Mouse (Mus musculus): Measurements from ENCODE around the gene Galnt2. TPM values are rescaled to one million over a fixed set of nuclear protein-coding genes. Genes with fewer than 3 reads are reported as not detected.

The Galnt2 gene
- 63.2 and 63.7 TPM in 2 replicates for polyA plus RNA-seq (2015; fragmentation: Nextera tagmentation; extraction: Ambion mirVana)

DNA sequence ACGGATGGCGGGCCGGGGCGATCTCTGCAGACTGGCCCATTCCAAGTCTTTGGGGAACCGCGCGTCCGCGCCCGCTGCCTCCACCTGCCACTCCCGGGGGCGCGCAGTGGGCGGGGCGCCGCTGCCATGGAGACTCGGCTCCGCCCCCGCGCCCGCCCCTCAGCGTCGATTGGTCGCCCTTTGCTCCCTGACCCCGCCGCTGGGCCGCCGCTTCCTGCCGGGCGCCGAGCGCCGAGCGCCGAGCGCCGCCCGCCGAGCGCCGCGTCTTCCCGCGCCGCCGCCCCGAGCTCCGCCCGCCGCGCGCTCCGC is at the start of gene Galnt2:
TSS of gene Galnt2 (plus strand) at position 216 of the 309 bp plus-strand sequence.
- H3K4me1 ChIP-seq (replicated peaks): peaks cover 40% of the 10 kb centered on the region
- WGBS: under 1% methylated on average over 31 of the region's 53 CpGs
- H3K27ac ChIP-seq (replicated peaks): peak within 1 kb of the TSS; percentile 80
- no peaks in the 10 kb centered on the region for H3K9me3 ChIP-seq
- H3K4me2 ChIP-seq: peak within 1 kb of the TSS; percentile 80
- no peaks in the 10 kb centered on the region for H3K27me3 ChIP-seq
- no peaks in the 10 kb centered on the region for H3K36me3 ChIP-seq
- H3K4me3 ChIP-seq: peak within 1 kb of the TSS; percentile 83
- peak; percentile 89 for ATAC-seq (ENCODE audit: low FRiP score, low read depth)
- peak within 1 kb of the TSS; percentile 79 for H3K9ac ChIP-seq

DNA sequence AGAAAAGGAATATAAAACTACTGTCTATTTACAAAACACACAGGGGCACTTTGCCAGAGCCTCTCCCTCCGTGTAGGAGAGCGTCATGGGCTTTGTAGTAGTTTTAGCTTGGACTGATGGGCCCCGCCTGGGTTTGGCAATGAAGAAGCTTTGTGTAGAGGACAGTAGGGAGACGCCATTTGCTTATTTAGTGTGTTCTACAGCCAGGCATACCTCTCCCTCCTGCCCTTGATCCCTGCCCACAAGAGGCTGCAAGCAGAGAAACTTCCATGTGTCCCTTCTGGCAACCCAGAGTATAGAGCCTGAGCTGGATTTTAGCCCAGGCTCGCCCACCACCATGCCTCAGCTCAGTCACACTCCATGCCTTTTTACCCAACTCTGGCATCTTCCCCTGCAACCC is 49.4 kb upstream of the Galnt2 start:
- no peak; the same call in 1 of the 2 replicates for ATAC-seq (ENCODE audit: low FRiP score, low read depth)
- no peak overlapping the region for H3K9ac ChIP-seq
- no peak overlapping the region for H3K4me3 ChIP-seq
- 80% methylated on average over 5 of the region's 5 CpGs for WGBS
- no peaks in the 10 kb centered on the region for H3K27me3 ChIP-seq
- H3K4me2 ChIP-seq: no peak overlapping the region
- no peaks in the 10 kb centered on the region for H3K36me3 ChIP-seq
- H3K4me1 ChIP-seq (replicated peaks): peaks cover 22% of the 10 kb centered on the region
- H3K9me3 ChIP-seq: no peaks in the 10 kb centered on the region
- H3K27ac ChIP-seq (replicated peaks): no peak overlapping the region

GRCm38 (mm10) chr8:124182224-124182623 is 49.0 kb upstream of the Galnt2 start:
- no peak; the same call in 1 of the 2 replicates for ATAC-seq (ENCODE audit: low FRiP score, low read depth)
- H3K36me3 ChIP-seq: no peaks in the 10 kb centered on the region
- H3K9ac ChIP-seq: no peak overlapping the region; the same call in 1 of the 2 replicates
- WGBS: 51% methylated on average over 13 of the region's 13 CpGs
- H3K4me1 ChIP-seq (replicated peaks): peaks cover 21% of the 10 kb centered on the region
- H3K27me3 ChIP-seq: no peaks in the 10 kb centered on the region
- 0 out of 2 replicates have a peak overlapping the region, but pooled peaks have one; percentile 32 for H3K27ac ChIP-seq (replicated peaks)
- no peaks in the 10 kb centered on the region for H3K9me3 ChIP-seq
- no peak overlapping the region for H3K4me3 ChIP-seq
- no peak overlapping the region for H3K4me2 ChIP-seq

DNA sequence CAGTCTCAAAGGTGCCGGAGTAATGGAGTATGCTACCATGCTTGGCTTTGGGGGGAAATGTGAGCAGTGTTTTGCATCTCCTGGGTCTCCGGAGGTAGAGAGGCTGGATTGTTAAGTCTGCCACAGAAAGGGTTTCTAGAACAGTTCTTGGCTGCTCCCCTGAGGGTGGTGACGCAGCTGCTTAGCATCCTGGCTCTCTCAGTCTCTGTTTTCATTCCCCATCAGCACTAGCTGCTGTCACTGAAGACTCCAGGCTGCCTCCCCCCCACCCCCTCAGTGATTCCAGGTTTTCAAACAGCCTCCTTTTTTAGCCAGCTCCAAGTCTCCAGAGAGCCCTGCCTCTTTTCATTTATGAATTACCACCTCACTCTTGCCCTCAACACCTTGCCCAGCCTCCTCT is 47.1 kb upstream of the Galnt2 start:
- H3K9me3 ChIP-seq: no peaks in the 10 kb centered on the region
- no peak overlapping the region for H3K4me2 ChIP-seq
- peaks cover 21% of the 10 kb centered on the region for H3K4me1 ChIP-seq (replicated peaks)
- H3K9ac ChIP-seq: no peak overlapping the region
- no peaks in the 10 kb centered on the region for H3K36me3 ChIP-seq
- H3K27ac ChIP-seq (replicated peaks): no peak overlapping the region
- ATAC-seq (ENCODE audit: low FRiP score, low read depth): no peak
- no peak overlapping the region for H3K4me3 ChIP-seq
- WGBS: 62% methylated on average over 3 of the region's 3 CpGs
- no peaks in the 10 kb centered on the region for H3K27me3 ChIP-seq

GRCm38 (mm10) chr8:124184507-124184906 is 46.7 kb upstream of the Galnt2 start:
- no peak overlapping the region for H3K27ac ChIP-seq (replicated peaks)
- no peak overlapping the region for H3K9ac ChIP-seq
- no peak for ATAC-seq (ENCODE audit: low FRiP score, low read depth)
- WGBS: 48% methylated on average over 2 of the region's 2 CpGs
- H3K9me3 ChIP-seq: no peaks in the 10 kb centered on the region
- no peaks in the 10 kb centered on the region for H3K36me3 ChIP-seq
- H3K4me3 ChIP-seq: no peak overlapping the region
- H3K4me1 ChIP-seq (replicated peaks): peaks cover 21% of the 10 kb centered on the region
- H3K27me3 ChIP-seq: no peaks in the 10 kb centered on the region
- H3K4me2 ChIP-seq: no peak overlapping the region

DNA sequence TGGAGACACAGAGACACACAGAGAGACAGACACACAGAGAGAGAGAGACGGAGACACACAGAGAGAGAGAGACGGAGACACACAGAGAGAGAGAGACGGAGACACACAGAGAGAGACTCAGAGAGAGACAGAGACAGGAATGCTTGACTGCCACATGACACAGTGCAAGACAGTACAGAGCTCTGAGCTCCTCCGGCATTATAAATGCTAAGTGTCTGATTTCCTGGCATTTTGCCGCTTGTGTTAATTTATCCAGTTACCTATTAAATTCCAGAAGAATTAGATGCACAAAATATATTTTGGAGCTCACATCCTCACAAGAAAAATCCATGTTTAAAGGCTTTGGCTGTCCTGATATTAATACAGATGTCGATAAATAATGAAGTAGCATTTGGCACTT is 46.1 kb upstream of the Galnt2 start:
- Histone ChIP-seq H3K4me1 (replicated peaks) (peaks cover 21% of the 10 kb centered on the region), H3K36me3 (no peaks in the 10 kb centered on the region), H3K27ac (replicated peaks) (no peak overlapping the region), H3K27me3 (no peaks in the 10 kb centered on the region), H3K4me2 (no peak overlapping the region), H3K9ac (no peak overlapping the region), H3K4me3 (no peak overlapping the region), H3K9me3 (no peaks in the 10 kb centered on the region)
- ATAC-seq (ENCODE audit: low FRiP score, low read depth): no peak
- WGBS: 65% methylated on average over 6 of the region's 6 CpGs

- 82% methylated on average over 7 of the region's 7 CpGs for WGBS
- no peak overlapping the region for H3K4me2 ChIP-seq
- H3K27ac ChIP-seq (replicated peaks): no peak overlapping the region
- no peaks in the 10 kb centered on the region for H3K9me3 ChIP-seq
- H3K36me3 ChIP-seq: no peaks in the 10 kb centered on the region
- no peak for ATAC-seq (ENCODE audit: low FRiP score, low read depth)
- no peak overlapping the region for H3K4me3 ChIP-seq
- no peaks in the 10 kb centered on the region for H3K27me3 ChIP-seq
- 0 out of 2 replicates have a peak, but pooled peaks cover 14% of the 10 kb centered on the region for H3K4me1 ChIP-seq (replicated peaks)
- no peak overlapping the region for H3K9ac ChIP-seq
Measured at GRCm38 (mm10) chr8:124190388-124190787, 40.8 kb upstream of the Galnt2 start.

DNA sequence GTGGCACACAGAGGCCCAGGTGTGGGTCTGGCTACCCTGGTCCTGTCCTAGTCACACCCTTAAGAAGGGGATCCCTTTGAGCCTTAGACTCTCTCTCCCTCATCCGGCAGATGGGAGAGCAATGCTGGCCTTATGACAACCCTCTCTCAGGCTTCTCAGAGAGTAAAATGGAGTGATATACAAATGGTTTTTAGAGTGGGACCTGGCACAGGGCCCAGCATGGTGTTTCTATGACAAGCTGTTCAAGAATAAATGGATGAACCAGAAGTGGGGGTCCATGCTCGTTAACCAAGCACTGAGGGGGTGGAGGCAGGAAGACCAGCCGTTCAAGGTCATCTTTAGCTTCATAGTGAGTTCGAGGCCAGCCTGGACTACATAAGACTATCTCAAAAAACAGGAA is 38.9 kb upstream of the Galnt2 start:
- no peaks in the 10 kb centered on the region for H3K9me3 ChIP-seq
- H3K27me3 ChIP-seq: no peaks in the 10 kb centered on the region
- no peak overlapping the region for H3K9ac ChIP-seq
- H3K4me2 ChIP-seq: no peak overlapping the region
- ATAC-seq (ENCODE audit: low FRiP score, low read depth): no peak
- H3K4me3 ChIP-seq: no peak overlapping the region
- H3K4me1 ChIP-seq (replicated peaks): 0 out of 2 replicates have a peak, but pooled peaks cover 14% of the 10 kb centered on the region
- no peaks in the 10 kb centered on the region for H3K36me3 ChIP-seq
- no peak overlapping the region for H3K27ac ChIP-seq (replicated peaks)
- 77% methylated on average over 4 of the region's 4 CpGs for WGBS

DNA sequence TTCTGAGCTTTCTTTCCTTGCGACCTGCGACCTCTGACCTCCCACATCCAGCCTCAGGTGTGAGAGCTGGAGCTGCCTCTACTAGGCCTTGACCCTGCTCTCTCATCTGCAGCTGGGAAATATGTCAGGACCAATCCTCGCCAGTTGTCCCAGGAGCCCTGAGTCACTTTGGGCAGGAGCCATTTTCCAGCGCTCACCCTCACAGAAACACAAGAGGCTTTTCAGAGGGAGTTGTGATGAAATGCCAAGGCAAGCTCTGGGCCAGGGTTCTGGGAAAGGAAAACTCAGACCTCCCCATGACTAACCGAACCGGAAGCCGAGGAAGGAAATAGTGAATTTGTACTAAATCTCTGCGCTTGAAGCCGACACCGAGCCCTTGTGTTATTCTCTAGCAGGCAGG is 38.2 kb upstream of the Galnt2 start:
- no peak overlapping the region for H3K9ac ChIP-seq
- no peaks in the 10 kb centered on the region for H3K36me3 ChIP-seq
- H3K4me2 ChIP-seq: no peak overlapping the region
- H3K9me3 ChIP-seq: no peaks in the 10 kb centered on the region
- H3K27ac ChIP-seq (replicated peaks): no peak overlapping the region
- 0 out of 2 replicates have a peak, but pooled peaks cover 14% of the 10 kb centered on the region for H3K4me1 ChIP-seq (replicated peaks)
- no peaks in the 10 kb centered on the region for H3K27me3 ChIP-seq
- ATAC-seq (ENCODE audit: low FRiP score, low read depth): no peak
- 86% methylated on average over 10 of the region's 10 CpGs for WGBS
- no peak overlapping the region for H3K4me3 ChIP-seq

DNA sequence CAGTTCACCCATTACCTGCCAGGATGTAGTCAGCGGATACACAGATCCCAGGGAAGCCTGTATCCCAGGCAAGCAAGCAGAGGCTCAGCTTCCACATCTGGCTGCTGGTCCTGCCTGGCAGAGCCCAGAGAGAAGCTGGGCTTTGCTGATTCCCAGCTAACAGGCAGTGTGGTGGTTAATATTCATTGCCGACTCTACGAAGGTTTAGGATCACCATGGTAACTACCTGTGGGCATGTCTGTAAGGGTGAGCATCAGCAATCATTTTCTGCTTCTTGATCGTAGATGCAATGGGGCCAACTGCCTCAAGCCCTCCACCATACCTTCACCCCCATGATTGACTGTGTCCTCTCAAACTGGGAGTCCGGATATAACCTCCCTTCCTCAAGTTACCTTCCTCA is 37.2 kb upstream of the Galnt2 start:
- Histone ChIP-seq H3K9me3 (no peaks in the 10 kb centered on the region), H3K27ac (replicated peaks) (no peak overlapping the region), H3K36me3 (no peaks in the 10 kb centered on the region), H3K27me3 (no peaks in the 10 kb centered on the region), H3K9ac (no peak overlapping the region), H3K4me2 (no peak overlapping the region), H3K4me3 (no peak overlapping the region), H3K4me1 (replicated peaks) (0 out of 2 replicates have a peak, but pooled peaks cover 14% of the 10 kb centered on the region)
- ATAC-seq (ENCODE audit: low FRiP score, low read depth): no peak
- 54% methylated on average over 5 of the region's 5 CpGs for WGBS

DNA sequence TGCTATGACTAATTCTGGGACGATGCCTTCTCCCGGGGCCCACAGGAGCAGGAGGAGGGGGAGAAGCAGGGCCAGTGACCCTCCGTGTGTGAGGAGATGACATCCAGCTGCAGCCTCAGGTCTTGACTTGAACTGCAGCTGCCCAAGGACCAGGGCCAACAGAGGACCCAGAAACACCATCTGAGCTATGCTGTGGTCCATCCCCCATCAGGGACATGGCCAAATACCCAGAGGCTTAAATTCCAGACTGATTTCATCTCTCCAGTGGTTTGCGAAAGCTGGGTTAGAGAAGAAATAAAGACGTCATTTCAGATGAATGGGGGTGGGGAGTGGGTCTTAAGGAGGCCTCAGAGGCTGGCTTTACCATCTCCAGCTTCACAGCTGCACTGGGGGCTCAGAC is 35.0 kb upstream of the Galnt2 start:
- Histone ChIP-seq H3K9ac (no peak overlapping the region), H3K4me3 (no peak overlapping the region), H3K4me1 (replicated peaks) (peaks cover 16% of the 10 kb centered on the region; the same call in 1 of the 2 replicates), H3K9me3 (no peaks in the 10 kb centered on the region), H3K27me3 (no peaks in the 10 kb centered on the region), H3K4me2 (no peak overlapping the region), H3K36me3 (no peaks in the 10 kb centered on the region), H3K27ac (replicated peaks) (no peak overlapping the region)
- no peak for ATAC-seq (ENCODE audit: low FRiP score, low read depth)
- 63% methylated on average over 5 of the region's 5 CpGs for WGBS

DNA sequence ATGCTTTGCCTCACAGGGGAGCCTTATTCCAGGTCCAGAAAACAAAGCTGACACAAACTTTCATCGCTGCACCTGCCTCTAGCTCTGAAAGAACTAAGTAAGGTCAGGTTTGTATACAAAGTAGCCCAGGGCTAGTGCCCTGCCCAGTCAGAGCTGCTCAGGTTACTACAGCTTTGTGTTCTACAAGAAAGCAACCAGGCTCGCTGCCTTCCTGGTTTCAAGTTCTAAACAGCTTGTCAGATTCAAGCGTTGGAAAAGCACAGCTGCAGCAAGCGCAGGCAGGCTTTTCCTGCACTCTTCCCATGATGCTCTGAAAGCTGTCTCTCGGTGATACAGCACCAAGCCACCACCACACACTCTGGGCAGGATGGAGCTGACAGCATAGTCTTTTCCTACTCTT is 34.4 kb upstream of the Galnt2 start:
- Histone ChIP-seq H3K4me1 (replicated peaks) (peaks cover 16% of the 10 kb centered on the region; the same call in 1 of the 2 replicates), H3K4me2 (no peak overlapping the region), H3K36me3 (no peaks in the 10 kb centered on the region), H3K9me3 (no peaks in the 10 kb centered on the region), H3K27me3 (no peaks in the 10 kb centered on the region), H3K9ac (no peak overlapping the region), H3K27ac (replicated peaks) (no peak overlapping the region), H3K4me3 (no peak overlapping the region)
- WGBS: 65% methylated on average over 5 of the region's 5 CpGs
- ATAC-seq (ENCODE audit: low FRiP score, low read depth): no peak

GRCm38 (mm10) chr8:124198230-124198629 is 33.0 kb upstream of the Galnt2 start:
- H3K4me1 ChIP-seq (replicated peaks): peaks cover 13% of the 10 kb centered on the region; the same call in 1 of the 2 replicates
- H3K27ac ChIP-seq (replicated peaks): no peak overlapping the region
- no peak for ATAC-seq (ENCODE audit: low FRiP score, low read depth)
- H3K4me3 ChIP-seq: no peak overlapping the region
- H3K27me3 ChIP-seq: no peaks in the 10 kb centered on the region
- 82% methylated on average over 7 of the region's 7 CpGs for WGBS
- no peak overlapping the region for H3K4me2 ChIP-seq
- no peaks in the 10 kb centered on the region for H3K36me3 ChIP-seq
- H3K9ac ChIP-seq: no peak overlapping the region
- H3K9me3 ChIP-seq: no peaks in the 10 kb centered on the region
